Mouse (Mus musculus) kidney, adult 8-10 months (tissue): ENCODE results near the gene Plxna4.
A peak's percentile ranks its signal among the peaks of the same experiment; 100 is the strongest.

Source experiments
- DNase-seq, 2 experiments: peaks; one replicate each; pipeline ENCODE4 v3.0.0; 2022

The Plxna4 gene

DNA sequence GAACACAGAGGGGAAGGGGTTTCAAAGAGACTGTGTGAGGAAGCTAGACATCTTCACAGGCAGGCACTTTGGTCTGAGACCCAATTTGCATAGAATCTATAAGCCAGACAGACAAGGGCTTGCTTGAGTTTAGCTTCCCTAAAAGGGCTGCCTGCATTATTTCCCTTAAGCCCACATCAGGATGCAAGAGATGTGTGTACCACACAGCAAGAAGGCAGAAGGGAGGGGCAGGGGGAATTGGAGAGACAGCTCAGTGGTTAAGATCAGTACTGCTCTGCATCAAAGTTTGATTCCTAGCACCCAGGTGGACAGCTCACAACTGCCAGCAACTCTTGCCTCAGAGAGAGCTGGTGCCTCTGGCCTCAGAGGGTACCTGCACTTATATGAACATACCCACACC lies 256.7 kb downstream of the Plxna4 start:
- DNase-seq: no peak

DNA sequence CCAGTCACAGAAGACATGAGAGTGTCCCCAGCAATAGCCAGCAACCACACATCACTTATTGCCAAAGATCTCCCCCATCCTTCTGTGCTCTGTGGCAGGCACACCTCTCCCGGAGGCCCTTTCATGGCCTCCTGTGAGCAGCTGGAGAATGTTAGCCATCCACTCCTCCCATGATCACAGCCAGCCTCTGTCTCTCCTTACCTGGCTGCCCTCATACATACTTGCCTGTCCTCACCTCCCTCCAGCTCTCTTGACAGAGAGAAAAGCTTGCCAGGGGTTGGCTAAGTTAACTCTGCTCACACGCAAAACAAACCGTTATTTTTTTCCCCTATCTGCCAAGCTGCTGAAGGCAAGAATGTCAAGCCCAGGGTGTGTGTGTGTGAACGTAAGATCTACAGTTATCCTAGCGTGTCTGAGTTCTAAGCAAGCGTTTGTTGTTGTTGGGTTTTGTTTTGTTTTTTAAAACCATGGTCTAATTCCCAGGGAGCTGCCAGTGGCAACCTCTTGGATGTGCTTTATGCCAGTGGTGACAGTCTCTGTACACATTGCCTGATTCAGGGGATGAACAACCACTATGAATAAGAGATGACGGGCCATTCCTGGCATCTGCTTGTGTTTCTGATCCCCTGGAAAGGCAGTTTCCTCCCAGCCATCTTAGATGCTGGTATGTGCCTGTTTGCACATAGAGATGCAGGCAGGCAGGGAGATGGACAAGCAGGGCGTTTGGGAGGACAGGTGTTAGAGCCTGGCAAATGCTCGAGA lies 257.8 kb downstream of the Plxna4 start:
- DNase-seq: no peak

DNA sequence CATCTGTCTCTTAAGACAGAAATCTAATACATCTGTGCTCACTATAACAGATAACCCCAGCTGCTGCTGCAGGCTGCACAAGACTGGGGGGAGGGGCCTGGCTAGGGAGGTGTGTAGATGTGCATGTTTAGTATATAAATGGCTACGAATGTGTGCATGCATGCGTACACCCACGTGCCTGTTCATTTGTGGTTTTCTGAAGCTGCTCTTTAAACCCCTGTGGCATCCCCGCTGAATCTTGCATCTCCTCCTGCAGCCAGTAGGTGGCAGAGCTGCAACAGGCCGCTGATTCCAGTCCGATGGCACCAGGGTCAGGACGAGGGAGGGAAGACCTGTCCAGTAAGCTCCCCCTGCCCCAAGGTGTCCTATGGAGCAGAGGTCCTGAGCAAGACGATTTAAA lies 260.0 kb downstream of the Plxna4 start:
- peak; percentile 56 to 80 for DNase-seq

DNA sequence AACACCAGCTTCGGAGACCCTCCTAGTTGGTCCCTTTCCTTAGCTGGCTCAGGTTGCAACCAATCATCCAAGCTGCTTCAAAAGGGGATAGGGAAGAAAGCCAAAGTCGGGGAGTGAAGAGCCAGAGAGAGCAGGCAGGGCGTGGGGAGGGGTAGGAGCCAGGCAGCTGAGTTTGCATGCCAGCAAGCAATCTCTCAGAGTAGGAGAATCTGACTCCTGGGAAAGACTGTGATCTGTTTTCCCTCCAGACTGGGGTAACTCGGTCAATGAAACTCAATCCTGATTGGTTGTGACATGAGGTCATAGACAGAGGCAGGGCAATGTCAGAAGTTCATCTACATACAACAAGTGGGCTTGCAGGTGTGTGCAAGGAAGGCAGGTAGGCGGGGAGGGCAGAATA lies 260.8 kb downstream of the Plxna4 start:
- no peak for DNase-seq

DNA sequence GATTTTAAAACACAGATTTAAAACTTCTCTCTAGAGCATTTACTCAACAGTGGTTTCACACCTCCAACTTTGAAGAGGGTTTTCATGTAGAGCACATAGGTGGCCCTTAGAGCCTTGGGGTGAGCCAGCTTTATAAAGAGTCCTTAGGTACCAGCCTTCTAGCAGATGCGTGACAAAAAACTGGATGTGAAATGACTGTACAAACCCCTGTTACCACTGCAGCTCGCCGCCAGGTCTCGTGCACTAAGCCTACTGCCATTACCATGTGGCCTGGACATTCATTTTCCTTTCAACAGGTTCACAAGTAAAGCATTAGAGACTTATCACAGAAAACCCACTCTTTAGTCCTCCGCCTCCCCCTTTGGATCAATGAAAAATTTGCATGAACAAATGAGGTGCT lies 261.6 kb downstream of the Plxna4 start:
- no peak for DNase-seq

DNA sequence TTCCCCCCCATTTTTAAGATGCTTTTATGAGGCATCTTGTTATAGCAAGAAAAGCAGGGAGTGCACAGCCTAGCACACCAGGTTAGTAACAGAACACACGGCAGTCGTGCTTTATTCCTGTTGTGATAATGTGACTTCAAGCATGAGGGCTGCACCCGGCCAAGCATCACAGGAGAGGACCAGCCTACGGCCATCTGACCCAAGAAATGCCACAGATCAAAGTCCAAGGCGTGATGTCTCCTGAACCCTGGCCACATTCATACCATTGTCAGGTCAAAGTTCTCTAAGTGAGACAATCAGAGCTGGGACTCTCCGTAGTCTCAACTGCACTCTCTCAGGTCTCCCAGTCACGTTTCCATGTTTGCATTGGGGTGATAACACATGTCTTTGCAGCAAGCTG lies 262.1 kb downstream of the Plxna4 start:
- DNase-seq: peak; percentile 62 to 72

DNA sequence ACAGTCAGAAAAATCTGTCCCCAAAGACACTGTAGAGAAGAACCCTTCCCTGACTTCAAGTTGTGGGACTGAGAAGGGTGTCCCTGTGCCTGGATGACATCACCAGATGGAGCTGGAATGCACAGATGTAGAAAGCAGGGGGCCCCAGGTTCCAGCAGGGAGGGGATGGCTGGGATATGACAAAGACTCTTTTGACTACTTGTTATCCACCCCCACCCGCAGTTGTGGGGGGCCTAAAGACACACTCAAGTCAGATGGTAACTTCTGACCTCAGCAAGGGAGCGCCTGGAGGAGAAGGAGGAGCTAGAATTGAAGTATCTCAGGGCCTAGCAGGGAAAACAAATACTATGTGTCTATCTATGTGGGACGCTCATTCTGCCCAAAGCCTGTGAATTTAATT lies 266.8 kb downstream of the Plxna4 start:
- no peak for DNase-seq

DNA sequence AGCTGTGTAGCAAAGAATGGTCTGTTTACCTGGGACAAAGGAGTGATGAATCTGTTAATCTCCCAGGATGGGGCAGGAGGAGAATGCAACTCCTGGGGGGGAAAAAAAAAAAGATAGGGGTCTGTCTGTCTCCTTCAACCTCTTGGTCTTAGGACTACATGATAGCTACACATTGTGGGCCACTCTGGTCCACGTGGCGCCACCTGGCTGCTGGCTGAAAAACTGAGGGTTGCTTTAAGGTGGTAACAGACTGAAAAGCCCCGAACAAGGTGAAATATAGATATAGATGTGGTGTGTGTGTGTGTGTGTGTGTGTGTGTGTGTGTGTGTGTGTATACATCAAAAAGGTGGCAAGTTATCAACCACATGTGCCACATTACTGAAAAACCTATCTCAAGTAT lies 267.7 kb downstream of the Plxna4 start:
- peak in 1 of 2 experiments; percentile 29 for DNase-seq

DNA sequence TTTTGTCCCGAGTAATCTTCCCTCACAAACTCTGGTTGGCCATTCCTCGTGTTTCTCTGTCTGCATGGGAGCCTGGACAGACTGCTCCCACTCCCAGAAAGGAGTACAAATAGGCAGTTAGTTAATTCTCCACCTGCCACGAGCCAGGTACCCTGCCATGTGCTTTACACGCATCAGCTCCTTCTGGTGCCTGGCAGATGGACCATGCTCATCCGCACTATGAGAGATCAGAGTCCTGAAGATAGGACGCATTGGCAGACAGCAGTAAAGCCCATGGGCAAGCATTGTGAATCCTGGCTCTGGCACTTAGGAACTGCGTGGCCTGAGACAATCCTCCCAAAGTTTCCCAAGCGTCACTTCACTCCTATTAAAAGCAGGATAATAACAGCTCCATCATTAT lies 270.5 kb downstream of the Plxna4 start:
- peak in 1 of 2 experiments; percentile 36 for DNase-seq

DNA sequence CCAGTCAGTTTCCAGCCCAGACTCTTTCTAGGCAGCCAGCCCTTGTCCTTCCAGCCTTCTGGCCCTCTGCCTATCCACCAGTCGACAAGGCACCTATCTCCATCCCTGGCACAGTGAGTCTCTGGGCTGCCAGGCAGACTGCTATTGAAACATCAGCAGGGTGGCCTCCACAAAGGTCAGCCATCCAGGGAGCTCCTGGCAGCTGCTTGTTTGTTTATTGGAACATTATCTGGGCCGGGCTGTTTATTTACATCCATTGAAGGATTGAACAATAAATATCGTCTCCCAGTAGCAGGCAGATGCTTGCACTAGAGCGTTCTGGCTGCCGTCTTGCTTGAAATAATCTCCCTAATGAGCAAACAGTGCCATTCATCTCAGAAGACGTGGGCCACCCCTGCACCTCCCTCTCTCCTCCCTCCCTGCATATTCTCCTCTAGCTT lies 273.0 kb downstream of the Plxna4 start:
- DNase-seq: no peak

DNA sequence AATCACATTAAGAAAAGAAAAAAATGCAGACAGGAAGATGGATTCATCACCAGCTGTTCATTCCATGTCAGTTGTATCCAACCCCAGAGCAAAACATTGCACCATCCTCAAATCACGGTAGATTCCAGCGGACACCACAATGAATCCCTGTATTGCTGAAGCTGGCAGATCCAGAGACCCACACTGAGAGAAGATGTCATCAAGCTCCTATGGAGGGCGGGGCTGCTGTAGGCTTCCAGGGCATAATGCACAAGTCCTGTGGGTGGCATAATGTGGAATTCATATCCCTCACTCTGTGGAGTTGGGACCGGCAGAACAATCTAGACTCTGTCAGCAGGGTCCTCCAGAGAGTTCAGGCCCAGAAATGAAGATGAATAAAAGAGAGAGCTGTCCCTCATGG lies 278.8 kb downstream of the Plxna4 start:
- no peak for DNase-seq

DNA sequence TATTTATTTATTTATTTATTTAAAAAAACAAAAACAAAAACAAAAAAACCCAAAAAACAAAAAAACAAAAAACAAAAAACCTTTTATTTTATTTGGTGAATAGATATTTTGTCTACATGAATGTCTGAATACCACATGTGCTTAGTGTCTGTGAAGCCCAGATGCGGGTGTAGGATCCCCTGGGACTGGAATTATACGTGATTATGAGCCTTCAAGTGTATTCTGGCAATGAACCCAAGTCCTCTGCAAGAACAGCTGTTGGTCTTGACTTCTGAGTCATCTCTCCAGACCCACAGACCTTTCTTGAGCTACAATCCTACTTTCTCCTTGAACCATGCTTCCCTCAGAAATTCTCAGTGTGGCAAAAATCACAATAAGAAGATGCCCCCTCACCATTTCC lies 287.4 kb downstream of the Plxna4 start:
- DNase-seq: no peak

DNA sequence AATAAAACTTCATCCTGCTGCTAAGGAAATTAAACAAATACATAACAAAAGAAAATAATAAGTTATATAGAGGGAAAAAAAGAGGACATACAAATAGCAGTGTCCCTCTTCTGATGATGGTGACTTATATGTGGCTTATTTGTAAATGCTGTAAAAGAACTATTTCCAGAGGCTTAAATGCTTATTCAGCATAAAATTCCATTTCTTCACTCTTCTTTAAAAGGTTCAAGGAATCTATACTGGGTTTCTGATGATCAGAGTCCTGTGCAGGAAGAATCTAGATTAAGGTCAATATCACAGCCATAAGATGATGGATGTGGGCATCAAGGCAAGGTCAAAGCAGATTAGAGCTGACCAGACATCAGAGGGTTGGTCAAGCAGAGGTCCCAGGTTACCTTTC lies 306.5 kb downstream of the Plxna4 start:
- DNase-seq: no peak

DNA sequence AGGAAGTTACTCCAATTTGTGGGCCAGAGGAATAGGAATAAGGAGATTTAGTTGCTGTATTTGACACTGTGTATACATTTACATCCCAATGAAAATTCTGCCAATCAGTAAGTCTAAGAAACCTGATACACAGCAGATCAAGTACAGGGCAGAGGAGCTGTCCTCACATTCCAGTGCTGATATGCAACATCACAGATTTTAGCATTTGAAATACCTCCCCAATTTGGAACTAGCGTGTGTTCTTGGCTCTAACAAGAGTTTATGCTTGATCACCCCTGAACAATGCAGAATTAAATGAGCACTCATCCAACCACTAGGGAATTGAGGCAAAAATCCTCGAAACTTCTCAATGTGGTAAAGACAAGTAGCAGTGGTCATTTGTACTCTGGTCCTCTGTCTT lies 307.3 kb downstream of the Plxna4 start:
- DNase-seq: no peak

DNA sequence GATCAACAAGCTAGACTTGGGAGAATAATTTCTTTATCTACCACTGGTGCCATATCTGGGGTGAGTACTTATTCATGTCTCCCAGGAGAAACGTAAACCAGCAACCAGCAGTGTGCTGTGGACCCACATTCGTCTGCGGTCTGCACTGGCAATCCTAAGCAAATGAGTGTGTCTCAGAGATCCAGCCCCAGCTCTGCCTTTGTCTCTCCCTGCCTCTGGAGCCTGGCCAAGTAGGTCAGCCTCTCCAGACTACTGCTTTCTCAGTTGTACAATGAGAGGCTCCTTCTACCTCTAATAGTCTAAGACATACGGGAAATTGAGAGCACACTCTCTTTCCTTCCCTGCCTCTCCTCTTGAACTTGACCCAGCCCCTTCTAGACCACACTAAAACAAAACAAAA lies 316.5 kb downstream of the Plxna4 start:
- peak in 1 of 2 experiments; percentile 14 for DNase-seq

DNA sequence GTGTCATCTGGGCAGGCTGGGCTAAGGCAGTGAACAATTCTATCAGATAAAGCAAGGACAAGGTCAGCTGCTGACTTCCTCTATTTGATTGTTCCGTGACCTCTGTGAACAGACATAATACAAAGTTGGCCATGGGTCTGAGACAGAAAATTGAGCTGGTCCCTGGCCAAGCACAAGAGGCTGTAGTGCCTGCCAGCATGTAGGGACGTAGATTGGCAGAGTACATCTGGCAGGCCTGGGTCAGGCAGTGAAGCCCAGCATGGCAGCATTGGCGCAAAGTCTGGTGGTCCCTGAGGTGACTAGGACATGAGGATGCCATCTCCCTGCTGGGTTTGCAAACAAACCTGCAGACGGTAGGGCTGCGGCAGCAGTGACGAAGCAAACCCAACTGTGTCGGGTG lies 321.9 kb downstream of the Plxna4 start:
- DNase-seq: no peak

DNA sequence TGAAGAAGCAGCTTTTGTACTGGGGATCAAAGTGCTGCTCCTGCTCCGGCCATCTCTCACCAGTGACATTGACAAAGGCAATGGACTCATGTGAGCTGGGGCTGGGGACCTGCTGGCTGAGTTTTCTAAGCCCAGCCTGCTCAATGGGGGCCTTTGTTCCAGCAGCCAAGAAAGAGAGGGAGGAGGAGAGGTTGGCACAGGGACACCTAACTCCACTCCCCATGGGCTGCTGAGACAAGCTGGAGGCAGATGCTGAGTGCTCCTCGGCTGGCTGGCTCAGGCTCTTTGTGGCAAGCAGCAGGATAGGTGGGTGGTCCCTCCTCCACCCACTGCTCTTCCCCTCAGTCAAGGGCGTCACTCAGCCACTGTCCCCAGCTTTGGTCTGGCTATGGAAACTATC lies 326.7 kb downstream of the Plxna4 start:
- DNase-seq: no peak

DNA sequence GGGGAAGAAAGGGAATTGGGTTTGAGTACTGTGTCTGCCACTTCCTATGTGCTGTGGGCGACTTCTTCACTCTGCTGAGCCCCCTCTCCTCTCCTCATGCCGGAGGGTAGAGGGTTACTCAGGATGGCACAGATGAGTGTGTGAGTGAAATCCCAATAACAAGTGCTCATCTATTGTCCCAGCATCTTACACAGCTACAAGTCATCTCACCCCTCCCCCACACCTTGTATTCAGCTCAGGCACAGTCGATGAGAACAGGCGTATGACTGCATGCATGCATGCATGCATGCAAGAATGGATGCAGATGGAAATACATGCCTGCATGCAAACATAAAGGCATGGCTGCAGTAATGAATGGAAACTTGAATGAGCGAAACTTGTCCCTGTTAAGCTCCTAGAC lies 327.7 kb downstream of the Plxna4 start:
- DNase-seq: no peak

DNA sequence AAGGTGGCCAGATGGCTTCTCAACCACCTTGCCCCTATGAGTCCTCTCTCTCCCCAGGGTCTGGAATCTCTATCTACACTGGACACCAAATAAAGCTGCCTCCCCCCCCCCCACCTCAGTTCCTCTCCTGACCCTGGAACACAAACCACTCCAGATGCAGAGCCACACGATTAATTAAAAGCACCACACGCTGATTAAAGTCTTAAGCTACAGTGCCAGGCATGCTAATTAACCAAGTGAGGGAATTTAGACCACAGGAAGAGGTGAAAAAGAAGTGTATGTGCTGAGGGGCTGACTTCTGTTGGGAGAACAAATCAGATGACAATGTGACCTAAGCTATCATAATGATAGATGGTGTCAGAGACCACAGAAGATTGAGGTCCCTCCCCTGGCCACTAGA lies 332.8 kb downstream of the Plxna4 start:
- no peak for DNase-seq

DNA sequence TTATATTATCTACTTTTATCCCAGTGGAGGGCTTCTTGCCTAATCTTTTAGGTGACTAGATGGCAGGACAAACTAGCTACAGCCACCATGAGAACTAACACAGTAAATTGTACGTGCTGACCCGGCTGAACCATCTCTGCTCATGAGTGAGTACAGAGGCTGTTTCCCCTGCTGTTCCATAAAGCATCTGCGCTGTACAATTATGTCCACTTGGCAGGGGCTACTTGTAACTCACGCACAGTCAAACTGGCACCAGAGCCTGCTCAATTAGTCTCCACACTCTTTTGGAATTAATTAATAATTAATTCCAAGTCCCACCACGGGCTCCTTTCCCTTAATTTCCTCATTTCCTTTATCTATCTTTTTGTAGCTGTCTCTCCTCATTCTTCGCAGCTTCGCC lies 335.8 kb downstream of the Plxna4 start:
- DNase-seq: no peak

DNA sequence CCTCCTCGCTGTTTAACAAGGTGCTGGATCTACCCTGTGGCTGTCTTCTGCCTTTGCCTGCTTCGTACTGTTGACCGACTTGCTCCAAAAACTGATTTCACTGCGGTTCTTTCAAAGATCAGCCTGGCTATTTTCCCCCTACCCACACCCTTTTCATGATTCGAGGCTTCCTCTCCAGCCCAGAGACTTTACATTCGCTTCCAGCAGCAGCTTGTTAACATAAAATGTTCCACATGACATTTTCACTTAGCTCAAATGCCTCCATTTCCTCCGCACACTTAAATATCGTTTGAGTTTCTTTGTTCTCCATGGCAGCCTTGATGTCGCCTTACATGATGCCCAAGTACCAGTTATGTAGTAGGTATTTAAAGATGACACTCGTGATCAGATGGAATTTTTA lies 336.3 kb downstream of the Plxna4 start:
- DNase-seq: no peak

DNA sequence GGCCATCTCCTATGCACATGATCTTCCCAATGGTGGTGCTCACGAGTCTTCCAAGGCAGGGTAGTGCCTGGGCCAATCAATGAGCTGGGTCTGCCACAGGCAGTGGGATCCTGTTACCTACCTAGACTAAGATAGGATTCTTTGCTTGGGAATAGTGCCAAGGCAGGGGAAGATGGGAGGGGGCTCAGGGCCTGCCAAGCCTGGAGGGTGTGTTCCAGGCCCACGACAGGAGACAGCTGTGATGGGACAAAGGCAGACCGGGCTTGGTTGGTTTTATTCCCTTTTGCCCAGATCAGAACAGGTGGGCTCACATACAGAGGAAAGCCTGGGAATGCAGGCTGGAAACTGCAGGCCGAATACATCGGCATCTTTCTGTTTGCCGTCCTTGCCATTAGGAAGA lies 342.0 kb downstream of the Plxna4 start:
- DNase-seq: no peak

DNA sequence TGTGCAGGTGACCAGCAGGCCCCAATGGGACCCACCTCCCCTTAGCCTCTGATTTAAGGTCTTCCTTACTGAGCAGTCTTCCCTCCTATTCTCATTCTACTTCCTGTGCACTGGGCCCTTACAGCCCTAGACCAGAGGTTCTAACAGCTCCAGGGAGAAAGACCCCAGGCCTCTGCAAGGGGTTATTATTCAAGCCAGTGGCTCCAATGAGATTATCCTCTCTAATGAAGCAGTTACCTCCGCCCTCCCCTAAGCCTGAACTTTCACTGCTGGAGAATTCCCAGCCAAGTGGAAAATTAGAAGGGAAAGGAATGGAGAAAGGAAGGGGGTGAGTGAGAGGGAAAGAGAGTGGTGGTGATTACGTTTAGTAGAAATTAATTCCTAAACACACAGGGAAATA lies 345.0 kb downstream of the Plxna4 start:
- DNase-seq: peak in 1 of 2 experiments; percentile 5

DNA sequence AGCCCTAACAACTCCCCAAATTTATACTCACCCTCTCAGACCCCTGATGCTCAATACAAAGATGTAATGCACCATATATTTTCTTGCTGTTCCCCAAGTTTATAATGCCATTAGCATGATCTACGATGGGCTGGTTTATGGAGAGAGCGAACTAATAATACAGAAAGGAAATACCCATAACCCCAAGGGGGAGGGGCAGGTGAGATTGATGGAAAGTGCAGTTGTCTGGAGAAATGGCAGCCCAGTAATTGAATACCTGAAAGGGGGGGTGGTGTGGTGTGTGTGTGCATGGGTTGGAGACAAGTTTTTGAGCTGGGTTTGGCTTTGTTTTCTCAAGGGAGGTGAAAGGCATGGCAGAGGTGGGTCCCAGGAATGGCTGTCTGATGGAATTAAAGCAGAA lies 356.6 kb downstream of the Plxna4 start:
- no peak for DNase-seq

DNA sequence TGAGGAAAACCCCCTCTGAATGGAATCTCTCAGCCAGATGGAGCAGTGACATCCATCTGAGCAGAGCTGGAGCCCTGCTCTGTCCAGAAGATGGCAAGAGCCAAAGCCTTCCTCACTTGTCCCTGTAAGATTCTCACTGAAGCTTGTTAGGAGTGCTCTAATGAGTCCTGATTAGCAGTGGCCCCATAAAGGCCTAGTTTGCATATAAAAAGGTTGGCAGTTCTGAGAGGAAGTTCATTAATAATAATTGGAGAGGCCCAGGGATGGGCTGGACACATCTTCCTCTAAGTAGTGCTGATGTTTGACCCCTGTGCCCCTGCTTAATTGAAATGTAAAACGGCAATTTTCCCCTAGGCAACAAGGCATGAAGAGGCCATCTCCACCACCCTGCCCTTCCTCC lies 361.4 kb downstream of the Plxna4 start:
- no peak for DNase-seq
